In the genomic region with DNA sequence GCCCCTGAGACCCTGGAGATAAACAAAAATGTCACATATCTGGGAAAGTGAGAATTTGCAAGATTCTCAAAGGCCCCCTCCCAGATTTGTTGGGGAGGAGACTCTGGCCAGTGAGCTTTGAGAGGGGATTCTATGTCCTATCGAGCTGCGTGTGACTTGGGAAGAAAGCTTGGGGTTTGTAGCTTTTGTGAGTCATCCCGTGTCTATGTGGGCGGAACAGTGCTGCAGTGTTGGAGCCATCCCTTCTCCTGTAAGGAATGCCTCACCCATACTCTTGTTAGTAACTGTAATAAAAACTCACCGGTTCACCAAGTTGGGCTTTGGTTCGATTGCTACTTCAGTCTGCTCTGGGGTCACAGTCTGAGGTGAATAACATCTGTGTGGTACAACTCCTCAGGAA, we compare ENCODE assay signal across 22 mouse cellular contexts.
DNase-seq lines count a peak whose midpoint lies in the region; ATAC-seq and TF ChIP-seq lines count a peak whose summit lies in the region.
"Had no signal": no experiment of that assay in that cellular context is flagged by ENCODE, and none has a peak within 500 bp of the region (broad histone marks: within the 10 kb centered on the region; RNA-seq: fewer than 3 reads in every experiment).

No protein-coding gene starts in this region.

- intact Hi-C loops in left cerebral cortex, postnatal 25 days (cut with DNase I): no loop called here

- POLR2A ChIA-PET in Patski (lab: Charles Lee): no interaction called here

- peak; percentile 92 for ATAC-seq in Patski
- ATAC-seq in inflammation-experienced regulatory T-cells, adult 6 months: no peak
- ATAC-seq: forebrain, postnatal 0 days; hindbrain, postnatal 0 days; intestine, postnatal 0 days; midbrain, embryonic 15.5 days had no signal

- peaks cover 10% of the 10 kb centered on the region for H3K27me3 ChIP-seq in Patski
- H3K27me3 ChIP-seq: midbrain, embryonic 15.5 days; stomach, embryonic 15.5 days had no signal

- TF ChIP-seq CTCF in Patski (IDR thresholded peaks at IDR 0.05): no peak

- in situ Hi-C loops in Patski (cut with MboI; ENCODE audit: low pct_unique_long_range_greater_than_20kb): no loop called here

- DNase-seq in layer of hippocampus, adult 9-11 months: peak; percentile 14
- DNase-seq in layer of hippocampus, postnatal 25 days (ENCODE audit: extremely low spot score in 1 of 2, low spot score in 1 of 2): no peak
- DNase-seq in 3134 (ENCODE audit: extremely low read depth, insufficient read length, low spot score): peak; percentile 39
- no peak for DNase-seq in Patski (ENCODE audit: low read depth, low spot score)
- DNase-seq in left cerebral cortex, postnatal 25 days (ENCODE audit: low spot score in 2 of 2): peak; percentile 25 to 75
- DNase-seq in cerebellum, adult 9-11 months: no peak
- DNase-seq in adrenal gland, postnatal 25 days: no peak
- DNase-seq: adrenal gland, postnatal 14 days; B cell, adult 2 months; cerebellum, adult 11 months; cerebellum, postnatal 14 days; forebrain, postnatal 0 days; gastrocnemius, postnatal 10 days; kidney, postnatal 25 days; lung, postnatal 4 days; thymus, adult 18-20 months; thymus, postnatal 36 days had no signal

- CTCF ChIA-PET in Patski (lab: Charles Lee): no interaction called here

Comparison
In these comparisons a context has a peak if more than half of its experiments do, and no peak if none do; other contexts are left out.
1. DNase-seq: peak in layer of hippocampus, adult 9-11 months (single experiment), 3134 (single experiment) and left cerebral cortex, postnatal 25 days (2 of 2); none in layer of hippocampus, postnatal 25 days (0 of 2), Patski (single experiment), cerebellum, adult 9-11 months (single experiment) and adrenal gland, postnatal 25 days (single experiment).